Mouse (Mus musculus): ENCODE measurements around the gene 3110040M04Rik. TPM values are rescaled to one million over a fixed set of nuclear protein-coding genes. Genes with fewer than 3 reads are reported as not detected.
"Not testable (repeated sequence)": the region's sequence is repeated elsewhere in the genome, so short reads cannot be mapped to it uniquely, and the experiment has no call there.

Gene 3110040M04Rik
- polyA plus RNA-seq, 1 experiment from 2014 or later = not detected

DNA sequence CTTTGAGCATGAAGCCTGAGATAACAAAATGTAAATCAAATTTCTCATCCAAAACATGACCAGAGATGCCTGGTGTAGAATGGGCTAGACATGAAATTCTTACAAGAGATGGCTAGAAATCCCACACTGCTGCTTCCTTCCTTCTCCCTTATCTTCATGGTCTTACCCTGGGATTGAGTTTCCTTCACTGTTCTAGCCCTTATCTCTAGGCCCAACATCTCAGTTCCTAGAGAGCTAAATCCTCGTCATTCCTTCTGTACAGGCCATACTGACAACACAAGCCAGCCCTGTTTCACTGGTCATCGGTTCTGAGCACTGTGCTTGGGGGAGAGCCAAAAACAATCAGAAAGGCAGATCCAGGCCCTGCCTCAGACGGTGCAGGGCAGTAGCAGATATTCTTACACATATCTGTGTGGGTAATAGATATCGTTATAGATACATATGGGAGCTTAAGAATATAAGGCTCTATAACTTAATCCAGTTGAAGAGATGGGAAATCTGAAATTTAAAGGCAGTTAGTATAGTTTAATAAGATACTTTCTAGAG lies 17.0 kb upstream of the 3110040M04Rik start:
- ATAC-seq (replicated peaks; ENCODE audit: extremely low read depth, insufficient read depth, low FRiP score); H3K4me1 ChIP-seq (ENCODE audit: control insufficient read depth, insufficient read depth, low read length); H3K4me3 ChIP-seq (ENCODE audit: low read length); H3K27ac ChIP-seq (ENCODE audit: low read length); H3K27me3 ChIP-seq (ENCODE audit: control insufficient read depth, insufficient read depth, low read length); H3K9ac ChIP-seq (ENCODE audit: low read length); H3K9me3 ChIP-seq (replicated peaks; ENCODE audit: control insufficient read depth, low read length); H3K36me3 ChIP-seq (ENCODE audit: control insufficient read depth, insufficient read depth); H3K4me2 ChIP-seq (ENCODE audit: low read depth, low read length): not testable (repeated sequence)
- WGBS = 54% methylated on average over 4 of the region's 4 CpGs

DNA sequence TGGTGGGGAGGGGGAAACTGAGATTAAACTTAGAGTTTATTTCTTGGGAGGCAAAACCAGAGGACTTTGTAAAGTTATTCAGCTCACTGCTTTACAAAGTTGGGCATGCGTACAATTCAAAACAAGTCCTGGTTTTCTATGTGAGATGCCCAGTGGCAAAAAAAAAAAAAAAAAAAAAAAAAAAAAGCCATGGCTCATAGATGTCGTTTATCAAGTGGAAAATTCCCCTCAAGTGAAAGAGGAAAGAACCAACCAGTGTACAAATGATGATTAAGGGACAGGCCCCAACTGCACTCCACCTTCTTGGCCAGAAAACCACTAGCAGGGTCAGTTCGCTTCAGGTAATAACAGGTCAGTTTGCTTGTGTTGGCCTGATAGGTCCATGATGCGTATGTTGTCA lies 15.5 kb upstream of the 3110040M04Rik start:
- Histone ChIP-seq H3K9ac (ENCODE audit: low read length) (no peak overlapping the region), H3K9me3 (replicated peaks; ENCODE audit: control insufficient read depth, low read length) (no peaks in the 10 kb centered on the region), H3K4me3 (ENCODE audit: low read length) (no peak overlapping the region), H3K27me3 (ENCODE audit: control insufficient read depth, insufficient read depth, low read length) (no peaks in the 10 kb centered on the region), H3K36me3 (ENCODE audit: control insufficient read depth, insufficient read depth) (no peaks in the 10 kb centered on the region), H3K4me2 (ENCODE audit: low read depth, low read length) (no peak overlapping the region), H3K4me1 (ENCODE audit: control insufficient read depth, insufficient read depth, low read length) (no peaks in the 10 kb centered on the region), H3K27ac (ENCODE audit: low read length) (no peak overlapping the region)
- 77% methylated on average over 4 of the region's 4 CpGs for WGBS
- no peak for ATAC-seq (replicated peaks; ENCODE audit: extremely low read depth, insufficient read depth, low FRiP score)

- H3K36me3 ChIP-seq (ENCODE audit: control insufficient read depth, insufficient read depth); ATAC-seq (replicated peaks; ENCODE audit: extremely low read depth, insufficient read depth, low FRiP score); H3K9me3 ChIP-seq (replicated peaks; ENCODE audit: control insufficient read depth, low read length); H3K9ac ChIP-seq (ENCODE audit: low read length); H3K4me3 ChIP-seq (ENCODE audit: low read length); H3K27ac ChIP-seq (ENCODE audit: low read length); H3K4me1 ChIP-seq (ENCODE audit: control insufficient read depth, insufficient read depth, low read length); H3K27me3 ChIP-seq (ENCODE audit: control insufficient read depth, insufficient read depth, low read length); H3K4me2 ChIP-seq (ENCODE audit: low read depth, low read length): not testable (repeated sequence)
- WGBS = no CpG with 5 or more reads among the region's 7 CpGs
Measured at GRCm38 (mm10) chr1:151192075-151192474, 11.8 kb upstream of the 3110040M04Rik start, which contains the start of gene Gm8947. TSS of gene Gm8947 (plus strand) at chr1:151192376.

DNA sequence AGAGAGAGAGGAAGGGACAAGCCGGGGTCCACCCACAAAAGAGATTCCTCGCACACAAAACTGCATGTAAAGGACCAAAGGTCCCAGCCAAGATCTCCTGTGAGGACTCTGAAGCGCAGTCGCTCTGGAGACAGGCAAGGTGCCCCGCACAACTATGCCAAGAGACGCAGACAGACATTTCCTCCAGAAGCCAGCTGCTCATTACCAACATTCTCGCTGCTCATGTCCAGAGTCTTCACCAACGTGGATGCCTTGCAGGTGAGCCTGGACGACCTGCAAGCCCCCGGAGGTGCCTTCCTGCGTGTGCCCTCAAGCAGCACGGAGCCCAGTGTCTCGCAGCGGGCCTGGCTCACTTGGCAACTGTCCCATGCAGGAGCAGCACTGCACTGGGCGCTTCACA lies 11.2 kb upstream of the 3110040M04Rik start:
- H3K27me3 ChIP-seq (ENCODE audit: control insufficient read depth, insufficient read depth, low read length); H3K4me2 ChIP-seq (ENCODE audit: low read depth, low read length); H3K9ac ChIP-seq (ENCODE audit: low read length): not testable (repeated sequence)

DNA sequence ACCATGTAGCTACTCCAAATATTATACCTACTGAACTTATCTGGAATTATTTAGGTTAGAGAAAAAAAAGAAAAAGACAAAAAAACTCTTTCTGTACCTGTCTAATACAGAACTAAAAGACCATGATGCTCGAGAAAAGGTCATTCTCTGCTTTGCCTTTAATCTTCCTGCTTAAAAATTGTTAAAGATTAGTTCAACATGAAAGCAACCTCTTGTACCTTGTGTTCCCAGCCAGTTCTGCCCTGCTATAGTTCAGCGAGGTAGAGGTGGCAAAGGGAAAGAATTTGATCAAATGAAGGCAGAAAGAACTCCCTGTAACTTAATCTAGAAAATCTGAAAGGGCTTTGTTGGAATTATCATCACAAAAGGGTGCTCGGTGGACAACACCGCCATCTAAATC lies 7.9 kb upstream of the 3110040M04Rik start:
- not testable (repeated sequence) for H3K4me3 ChIP-seq (ENCODE audit: low read length); H3K27ac ChIP-seq (ENCODE audit: low read length); H3K4me2 ChIP-seq (ENCODE audit: low read depth, low read length); ATAC-seq (replicated peaks; ENCODE audit: extremely low read depth, insufficient read depth, low FRiP score); H3K9ac ChIP-seq (ENCODE audit: low read length); H3K9me3 ChIP-seq (replicated peaks; ENCODE audit: control insufficient read depth, low read length); H3K36me3 ChIP-seq (ENCODE audit: control insufficient read depth, insufficient read depth); H3K4me1 ChIP-seq (ENCODE audit: control insufficient read depth, insufficient read depth, low read length); H3K27me3 ChIP-seq (ENCODE audit: control insufficient read depth, insufficient read depth, low read length)
- WGBS = 75% methylated on average over 4 of the region's 4 CpGs

More for the DNA sequence above, 11.2 kb upstream of the 3110040M04Rik start:
- H3K4me3 ChIP-seq (ENCODE audit: low read length); H3K36me3 ChIP-seq (ENCODE audit: control insufficient read depth, insufficient read depth); H3K27ac ChIP-seq (ENCODE audit: low read length); H3K4me1 ChIP-seq (ENCODE audit: control insufficient read depth, insufficient read depth, low read length); H3K9me3 ChIP-seq (replicated peaks; ENCODE audit: control insufficient read depth, low read length); ATAC-seq (replicated peaks; ENCODE audit: extremely low read depth, insufficient read depth, low FRiP score): not testable (repeated sequence)
- 85% methylated on average over 14 of the region's 15 CpGs for whole genome bisulfite sequencing

DNA sequence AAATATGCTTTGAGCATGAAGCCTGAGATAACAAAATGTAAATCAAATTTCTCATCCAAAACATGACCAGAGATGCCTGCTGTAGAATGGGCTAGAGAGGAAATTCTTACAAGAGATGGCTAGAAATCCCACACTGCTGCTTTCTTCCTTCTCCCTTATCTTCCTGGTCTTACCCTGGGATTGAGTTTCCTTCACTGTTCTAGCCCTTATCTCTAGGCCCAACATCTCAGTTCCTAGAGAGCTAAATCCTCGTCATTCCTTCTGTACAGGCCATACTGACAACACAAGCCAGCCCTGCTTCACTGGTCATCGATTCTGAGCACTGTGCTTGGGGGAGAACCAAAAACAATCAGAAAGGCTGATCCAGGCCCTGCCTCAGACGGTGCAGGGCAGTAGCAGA lies 7.2 kb upstream of the 3110040M04Rik start:
- not testable (repeated sequence) for H3K9ac ChIP-seq (ENCODE audit: low read length); H3K27me3 ChIP-seq (ENCODE audit: control insufficient read depth, insufficient read depth, low read length); H3K27ac ChIP-seq (ENCODE audit: low read length); H3K4me3 ChIP-seq (ENCODE audit: low read length); H3K9me3 ChIP-seq (replicated peaks; ENCODE audit: control insufficient read depth, low read length); H3K4me2 ChIP-seq (ENCODE audit: low read depth, low read length); H3K4me1 ChIP-seq (ENCODE audit: control insufficient read depth, insufficient read depth, low read length); H3K36me3 ChIP-seq (ENCODE audit: control insufficient read depth, insufficient read depth); ATAC-seq (replicated peaks; ENCODE audit: extremely low read depth, insufficient read depth, low FRiP score)
- WGBS = 58% methylated on average over 3 of the region's 3 CpGs

GRCm38 (mm10) chr1:151198120-151198519 lies 5.8 kb upstream of the 3110040M04Rik start, which contains the start of gene Gm47995:
TSS of gene Gm47995 (plus strand) at chr1:151198448.
- H3K9me3 ChIP-seq (replicated peaks; ENCODE audit: control insufficient read depth, low read length); ATAC-seq (replicated peaks; ENCODE audit: extremely low read depth, insufficient read depth, low FRiP score); H3K4me1 ChIP-seq (ENCODE audit: control insufficient read depth, insufficient read depth, low read length); H3K27ac ChIP-seq (ENCODE audit: low read length); H3K27me3 ChIP-seq (ENCODE audit: control insufficient read depth, insufficient read depth, low read length); H3K9ac ChIP-seq (ENCODE audit: low read length); H3K36me3 ChIP-seq (ENCODE audit: control insufficient read depth, insufficient read depth); H3K4me2 ChIP-seq (ENCODE audit: low read depth, low read length); H3K4me3 ChIP-seq (ENCODE audit: low read length): not testable (repeated sequence)
- WGBS = 72% methylated on average over 2 of the region's 4 CpGs

- H3K4me2 ChIP-seq (ENCODE audit: low read depth, low read length); H3K27ac ChIP-seq (ENCODE audit: low read length); H3K4me3 ChIP-seq (ENCODE audit: low read length); H3K9ac ChIP-seq (ENCODE audit: low read length); H3K27me3 ChIP-seq (ENCODE audit: control insufficient read depth, insufficient read depth, low read length); H3K4me1 ChIP-seq (ENCODE audit: control insufficient read depth, insufficient read depth, low read length); H3K36me3 ChIP-seq (ENCODE audit: control insufficient read depth, insufficient read depth); H3K9me3 ChIP-seq (replicated peaks; ENCODE audit: control insufficient read depth, low read length): not testable (repeated sequence)
- 0 out of 2 replicates have a peak, but pooled peaks have one; percentile 10 for ATAC-seq (replicated peaks; ENCODE audit: extremely low read depth, insufficient read depth, low FRiP score)
Measured at GRCm38 (mm10) chr1:151200620-151201019, 3.3 kb upstream of the 3110040M04Rik start.

GRCm38 (mm10) chr1:151202771-151203170 lies 1.1 kb upstream of the 3110040M04Rik start:
- H3K27ac ChIP-seq (ENCODE audit: low read length); H3K4me3 ChIP-seq (ENCODE audit: low read length); H3K27me3 ChIP-seq (ENCODE audit: control insufficient read depth, insufficient read depth, low read length); H3K9ac ChIP-seq (ENCODE audit: low read length); H3K4me1 ChIP-seq (ENCODE audit: control insufficient read depth, insufficient read depth, low read length); H3K36me3 ChIP-seq (ENCODE audit: control insufficient read depth, insufficient read depth); H3K4me2 ChIP-seq (ENCODE audit: low read depth, low read length); ATAC-seq (replicated peaks; ENCODE audit: extremely low read depth, insufficient read depth, low FRiP score); H3K9me3 ChIP-seq (replicated peaks; ENCODE audit: control insufficient read depth, low read length): not testable (repeated sequence)
- 40% methylated on average over 3 of the region's 5 CpGs for WGBS
